Mouse (Mus musculus) forebrain, embryonic 10.5 days (tissue): ENCODE measurements around the gene Cmtm6. TPM values are rescaled to one million over a fixed set of nuclear protein-coding genes. Genes with fewer than 3 reads are reported as not detected.

Experiments
- DNase-seq: peaks from one replicate; pipeline ENCODE4 v3.0.0-alpha.2; 2017; ENCODE audit warnings: low spot score; ENCODE audit errors: extremely low spot score
- H3K27ac ChIP-seq: fragments of 300-500 bp; sonication (generic); 2 replicates; pipeline ENCODE4 v1.5.1; 2016; ENCODE audit warnings: mild to moderate bottlenecking
- H3K27me3 ChIP-seq: fragments of 300-500 bp; sonication (generic); 2 replicates; pipeline ENCODE4 v1.6.1; 2016; ENCODE audit warnings: mild to moderate bottlenecking; ENCODE audit not compliant: poor library complexity, severe bottlenecking
- H3K36me3 ChIP-seq: fragments of 300-500 bp; sonication (generic); replicated peaks from 2 replicates; pipeline ENCODE4 v1.6.1; 2016; ENCODE audit warnings: mild to moderate bottlenecking, moderate library complexity
- H3K4me1 ChIP-seq: fragments of 300-500 bp; sonication (generic); 2 replicates; pipeline ENCODE4 v1.6.1; 2016
- H3K4me3 ChIP-seq: fragments of 300-500 bp; sonication (generic); 2 replicates; pipeline ENCODE4 v1.5.1; 2016; ENCODE audit warnings: mild to moderate bottlenecking, moderate library complexity
- H3K9me3 ChIP-seq: fragments of 300-500 bp; sonication (generic); 2 replicates; pipeline ENCODE4 v1.6.1; 2016; ENCODE audit warnings: mild to moderate bottlenecking, moderate library complexity
- WGBS: fragments of 180-500 bp; shearing (Covaris S2); methylation state at CpG from one replicate; pipeline ENCODE4 v1.1.7; 2016; 5-methylcytosine and 5-hydroxymethylcytosine counted together
- polyA plus RNA-seq: library from polyadenylated mRNA; unstranded; fragments of >200 nt; fragmentation: Nextera tagmentation; extraction: Ambion mirVana; gene quantifications from 2 replicates; pipeline ENCODE4 v1.2.1, GENCODE M21; 2016

The Cmtm6 gene
- polyA plus RNA-seq, 1 experiment from 2014 or later, result 29.9 TPM

- no peak overlapping the region for H3K27ac ChIP-seq
- H3K27me3 ChIP-seq, result no peaks in the 10 kb centered on the region
- peaks cover 47% of the 10 kb centered on the region for H3K4me1 ChIP-seq
- DNase-seq, result no peak
- no peak overlapping the region for H3K4me3 ChIP-seq
- H3K36me3 ChIP-seq, result peaks cover 2% of the 10 kb centered on the region
- H3K9me3 ChIP-seq, result no peaks in the 10 kb centered on the region
- WGBS, result 95% methylated on average over 7 of the region's 7 CpGs
These were observed 48.0 kb downstream of the Cmtm6 start for GRCm38 (mm10) chr9:114778877-114779276.

GRCm38 (mm10) chr9:114779984-114780745, 49.2 kb downstream of the Cmtm6 start:
- Histone ChIP-seq H3K27me3 (no peaks in the 10 kb centered on the region), H3K36me3 (no peaks in the 10 kb centered on the region; the same call in 1 of the 2 replicates), H3K9me3 (no peaks in the 10 kb centered on the region), H3K4me1 (peaks cover 43% of the 10 kb centered on the region), H3K4me3 (peak overlapping the region; percentile 69), H3K27ac (peak overlapping the region; percentile 91)
- WGBS, result 40% methylated on average over 23 of the region's 23 CpGs
- DNase-seq, result peak; percentile 31

DNA sequence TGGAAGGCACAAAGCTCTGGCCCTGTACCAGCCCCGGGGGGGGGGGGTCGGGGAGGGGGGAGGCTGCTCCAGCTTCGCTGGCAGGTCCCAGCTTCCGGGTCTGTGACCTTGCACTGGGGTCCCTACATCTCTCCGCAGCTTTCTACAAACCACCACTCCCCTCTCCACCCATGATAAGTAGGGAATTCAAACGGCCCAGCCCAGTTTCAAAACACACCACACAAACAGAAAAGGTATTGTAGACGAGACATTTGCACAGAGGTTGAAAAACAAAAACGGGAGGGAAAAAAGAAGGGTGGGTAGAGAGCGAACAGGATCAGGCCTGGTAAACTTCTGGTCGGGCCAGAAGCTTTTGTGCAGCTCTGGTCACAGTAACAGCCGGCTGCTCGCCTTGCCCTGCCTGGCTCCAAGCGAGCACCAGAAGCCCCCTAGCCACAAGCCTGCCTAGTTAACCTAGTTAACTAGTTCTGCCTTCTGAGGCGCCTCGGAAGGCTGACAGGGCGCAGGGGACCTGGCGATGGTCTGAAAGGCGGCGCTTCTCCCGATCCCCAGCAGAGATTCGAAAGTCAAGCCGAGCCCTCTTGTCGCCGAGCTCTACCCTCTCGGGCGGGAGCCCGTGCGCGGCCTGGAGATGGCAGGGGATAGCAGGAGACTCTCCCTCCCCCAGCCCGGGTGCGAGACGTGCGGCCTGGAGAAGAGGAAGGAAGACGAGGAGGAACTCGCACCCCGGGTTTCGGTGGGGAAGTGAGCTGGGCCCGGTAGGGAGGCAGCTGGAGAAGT, 50.0 kb downstream of the Cmtm6 start:
- no peaks in the 10 kb centered on the region for H3K9me3 ChIP-seq
- peak overlapping the region; percentile 91 for H3K27ac ChIP-seq
- under 1% methylated on average over 38 of the region's 38 CpGs for WGBS
- H3K27me3 ChIP-seq, result no peaks in the 10 kb centered on the region
- H3K4me3 ChIP-seq, result peak overlapping the region; percentile 69
- peaks cover 48% of the 10 kb centered on the region for H3K4me1 ChIP-seq
- H3K36me3 ChIP-seq, result no peaks in the 10 kb centered on the region; the same call in 1 of the 2 replicates
- peak; percentile 54 for DNase-seq

DNA sequence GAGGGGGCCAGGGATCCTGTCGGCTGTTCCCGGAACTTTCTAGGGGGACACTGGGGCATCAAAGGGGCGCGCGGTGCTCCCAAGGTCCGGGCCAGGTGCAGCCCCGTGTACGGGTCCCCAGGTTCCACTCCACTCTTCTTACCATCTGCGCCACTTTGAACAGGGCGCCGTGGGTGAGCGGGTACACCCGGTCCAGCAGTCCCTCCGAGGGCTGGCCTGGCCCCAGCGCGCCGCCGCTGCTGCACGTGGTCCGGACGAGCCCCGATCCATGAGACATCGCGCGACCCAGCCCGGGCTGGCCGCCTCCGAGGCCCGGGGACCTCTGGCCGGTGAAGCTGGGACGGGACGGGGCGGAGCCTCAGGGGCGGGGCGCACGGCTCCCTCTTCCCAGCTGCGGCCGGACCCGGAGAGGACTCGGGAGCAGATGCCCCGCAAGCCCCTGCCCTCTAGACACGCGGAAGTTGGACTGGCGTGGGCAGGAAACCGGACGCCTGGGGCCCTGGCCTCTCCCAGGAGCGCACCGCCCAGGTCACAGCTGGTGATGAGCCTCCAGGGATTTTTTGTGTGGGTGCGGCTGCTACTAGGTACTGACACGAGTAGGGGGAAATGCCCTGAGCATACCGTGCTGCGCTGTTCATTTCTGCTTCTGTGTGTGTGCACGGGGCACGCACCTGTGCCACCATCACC, 50.8 kb downstream of the Cmtm6 start, which contains the start of gene Cmtm7:
Gene Cmtm7, minus strand, starts transcription at position 331 of the 687 bp plus-strand sequence.
- Histone ChIP-seq H3K27ac (peak within 1 kb of the TSS; percentile 91), H3K4me3 (peak within 1 kb of the TSS; percentile 69), H3K27me3 (no peaks in the 10 kb centered on the region), H3K9me3 (no peaks in the 10 kb centered on the region), H3K36me3 (no peaks in the 10 kb centered on the region; the same call in 1 of the 2 replicates), H3K4me1 (peaks cover 44% of the 10 kb centered on the region)
- WGBS, result 1% methylated on average over 54 of the region's 54 CpGs
- peak; percentile 78 for DNase-seq

DNA sequence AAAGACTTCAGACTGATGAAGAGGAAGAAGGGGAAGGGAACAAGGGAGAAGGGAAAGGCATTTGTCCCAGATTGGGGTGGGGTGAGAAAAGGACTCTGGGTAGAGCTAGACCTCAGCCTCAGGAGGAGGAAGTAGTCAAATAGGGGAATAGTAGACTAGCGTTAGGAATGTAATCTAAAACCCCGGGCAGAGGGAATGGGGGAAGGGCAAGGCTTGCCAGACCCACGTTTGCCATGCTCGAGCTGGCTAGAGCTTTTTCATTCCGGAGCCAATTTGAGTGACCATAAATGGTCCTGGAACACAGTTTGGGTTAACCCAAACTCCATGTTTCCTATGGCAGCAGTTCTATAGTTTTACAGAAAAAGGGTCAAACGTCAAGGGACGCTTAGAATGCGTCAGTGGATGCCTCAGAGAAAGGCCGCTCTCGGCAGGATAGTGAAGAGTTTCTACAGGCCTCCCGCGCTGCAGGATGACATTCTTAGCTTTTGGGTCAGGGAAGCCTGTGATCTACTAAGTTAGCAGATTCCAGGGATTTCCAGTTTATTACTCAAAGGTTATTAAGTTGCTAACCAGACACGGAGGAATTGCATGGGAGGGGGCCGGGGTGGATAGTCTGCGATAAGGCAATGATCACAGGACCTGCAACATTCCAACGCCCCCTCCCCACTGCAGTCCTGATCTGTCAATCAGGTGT, 54.7 kb downstream of the Cmtm6 start:
- no peaks in the 10 kb centered on the region for H3K9me3 ChIP-seq
- DNase-seq, result peak; percentile 48
- H3K36me3 ChIP-seq, result no peaks in the 10 kb centered on the region
- H3K4me3 ChIP-seq, result peak overlapping the region; percentile 23; the same call in 1 of the 2 replicates
- peak overlapping the region; percentile 81 for H3K27ac ChIP-seq
- peaks cover 29% of the 10 kb centered on the region for H3K4me1 ChIP-seq
- no peaks in the 10 kb centered on the region for H3K27me3 ChIP-seq
- 10% methylated on average over 16 of the region's 16 CpGs for WGBS

- H3K9me3 ChIP-seq, result no peaks in the 10 kb centered on the region
- H3K4me1 ChIP-seq, result peaks cover 22% of the 10 kb centered on the region
- H3K27me3 ChIP-seq, result no peaks in the 10 kb centered on the region
- no peak overlapping the region for H3K4me3 ChIP-seq
- no peak overlapping the region for H3K27ac ChIP-seq
- DNase-seq, result no peak
- 93% methylated on average over 5 of the region's 5 CpGs for WGBS
- H3K36me3 ChIP-seq, result no peaks in the 10 kb centered on the region
These were observed 56.2 kb downstream of the Cmtm6 start for GRCm38 (mm10) chr9:114787134-114787533.

GRCm38 (mm10) chr9:114787716-114788115, 56.8 kb downstream of the Cmtm6 start:
- no peak overlapping the region for H3K27ac ChIP-seq
- WGBS, result 96% methylated on average over 7 of the region's 7 CpGs
- no peak for DNase-seq
- H3K27me3 ChIP-seq, result no peaks in the 10 kb centered on the region
- no peaks in the 10 kb centered on the region for H3K36me3 ChIP-seq
- H3K4me1 ChIP-seq, result peaks cover 23% of the 10 kb centered on the region
- H3K4me3 ChIP-seq, result no peak overlapping the region
- H3K9me3 ChIP-seq, result no peaks in the 10 kb centered on the region

- Histone ChIP-seq H3K36me3 (no peaks in the 10 kb centered on the region), H3K27ac (no peak overlapping the region), H3K4me1 (peaks cover 23% of the 10 kb centered on the region), H3K9me3 (no peaks in the 10 kb centered on the region), H3K27me3 (no peaks in the 10 kb centered on the region), H3K4me3 (no peak overlapping the region)
- 95% methylated on average over 8 of the region's 8 CpGs for WGBS
- DNase-seq, result no peak
These were observed 57.8 kb downstream of the Cmtm6 start for GRCm38 (mm10) chr9:114788697-114789096.

GRCm38 (mm10) chr9:114789557-114789956, 58.6 kb downstream of the Cmtm6 start:
- Histone ChIP-seq H3K4me3 (no peak overlapping the region), H3K9me3 (no peaks in the 10 kb centered on the region), H3K4me1 (peaks cover 23% of the 10 kb centered on the region), H3K27me3 (no peaks in the 10 kb centered on the region), H3K27ac (no peak overlapping the region), H3K36me3 (no peaks in the 10 kb centered on the region)
- WGBS, result 90% methylated on average over 7 of the region's 7 CpGs
- no peak for DNase-seq

DNA sequence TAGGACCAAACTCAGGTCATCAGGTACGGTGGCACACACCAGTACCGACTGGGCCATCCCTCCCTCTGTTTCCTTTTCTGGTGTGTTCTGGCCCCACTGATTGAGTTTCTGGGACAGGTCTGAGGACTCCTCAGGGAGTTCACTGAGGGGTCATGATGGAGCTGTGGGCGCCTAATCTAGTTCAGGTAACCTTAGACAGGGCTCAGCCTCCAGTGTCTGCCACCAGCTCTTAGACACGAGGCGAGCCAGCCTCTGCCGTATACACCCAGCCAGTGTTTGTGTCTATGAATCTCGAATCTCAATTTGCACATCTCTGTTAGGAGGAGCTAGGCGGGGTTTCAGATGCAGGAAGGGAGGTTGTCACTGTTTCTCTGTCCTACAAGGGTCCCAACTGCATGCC, 59.1 kb downstream of the Cmtm6 start:
- H3K4me3 ChIP-seq, result no peak overlapping the region

DNA sequence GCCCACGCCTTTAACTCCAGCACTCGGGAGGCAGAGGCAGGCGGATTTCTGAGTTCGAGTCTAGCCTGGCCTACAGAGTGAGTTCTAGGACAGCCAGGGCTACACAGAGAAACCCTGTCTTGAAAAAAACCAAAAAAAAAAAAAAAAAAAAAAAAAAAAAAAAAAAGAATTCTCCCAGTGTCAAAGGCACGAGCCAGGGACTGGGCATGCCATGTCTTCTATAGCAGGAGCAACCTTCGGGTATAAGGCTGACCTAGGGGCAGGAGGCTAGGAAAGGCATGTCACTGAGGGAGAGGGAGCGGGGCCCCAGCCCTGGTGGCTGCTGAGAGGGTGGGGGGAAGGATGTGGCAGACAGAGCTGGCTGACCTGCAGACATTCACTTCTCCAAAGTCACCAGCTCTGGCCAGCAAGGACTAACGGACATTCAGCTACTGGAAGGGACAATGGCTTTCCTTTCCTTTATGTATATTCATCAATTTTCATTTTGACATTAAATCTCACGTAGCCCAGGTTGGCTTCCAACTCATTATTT, 62.9 kb downstream of the Cmtm6 start:
- no peak overlapping the region for H3K27ac ChIP-seq
- no peaks in the 10 kb centered on the region for H3K9me3 ChIP-seq
- H3K36me3 ChIP-seq, result no peaks in the 10 kb centered on the region
- H3K4me1 ChIP-seq, result peaks cover 36% of the 10 kb centered on the region
- no peak overlapping the region for H3K4me3 ChIP-seq
- DNase-seq, result no peak
- WGBS, result 89% methylated on average over 9 of the region's 9 CpGs
- H3K27me3 ChIP-seq, result no peaks in the 10 kb centered on the region

More for the DNA sequence above, 59.1 kb downstream of the Cmtm6 start:
- no peak for DNase-seq
- H3K9me3 ChIP-seq, result no peaks in the 10 kb centered on the region
- H3K36me3 ChIP-seq, result no peaks in the 10 kb centered on the region
- no peak overlapping the region for H3K27ac ChIP-seq
- H3K27me3 ChIP-seq, result no peaks in the 10 kb centered on the region
- WGBS, result 85% methylated on average over 8 of the region's 8 CpGs
- H3K4me1 ChIP-seq, result peaks cover 20% of the 10 kb centered on the region

DNA sequence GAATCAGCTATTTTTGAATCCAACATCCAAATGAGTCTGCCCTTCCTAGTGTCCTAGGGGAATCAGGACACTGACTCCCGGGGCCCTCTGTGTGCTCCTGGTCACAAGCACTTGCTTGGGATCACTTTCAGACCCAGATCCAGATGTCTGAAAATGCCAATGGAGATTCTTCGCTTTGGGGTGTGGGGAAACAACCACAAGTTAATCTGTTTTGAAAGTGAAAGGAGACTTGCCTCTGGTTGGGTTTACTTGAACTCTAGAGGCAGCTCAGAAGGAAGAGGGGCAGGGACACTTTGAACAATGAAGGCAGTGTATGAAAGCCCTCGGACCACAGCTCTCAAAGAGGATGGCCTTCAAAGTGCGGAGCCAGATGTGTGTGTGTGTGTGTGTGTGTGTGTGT, 63.6 kb downstream of the Cmtm6 start:
- 70% methylated on average over 4 of the region's 4 CpGs for WGBS
- Histone ChIP-seq H3K9me3 (no peaks in the 10 kb centered on the region), H3K4me3 (no peak overlapping the region), H3K4me1 (peaks cover 43% of the 10 kb centered on the region), H3K27me3 (no peaks in the 10 kb centered on the region), H3K27ac (no peak overlapping the region), H3K36me3 (no peaks in the 10 kb centered on the region)
- no peak for DNase-seq
